Mouse (Mus musculus): ENCODE results near the gene Tub.

The Tub gene

DNA sequence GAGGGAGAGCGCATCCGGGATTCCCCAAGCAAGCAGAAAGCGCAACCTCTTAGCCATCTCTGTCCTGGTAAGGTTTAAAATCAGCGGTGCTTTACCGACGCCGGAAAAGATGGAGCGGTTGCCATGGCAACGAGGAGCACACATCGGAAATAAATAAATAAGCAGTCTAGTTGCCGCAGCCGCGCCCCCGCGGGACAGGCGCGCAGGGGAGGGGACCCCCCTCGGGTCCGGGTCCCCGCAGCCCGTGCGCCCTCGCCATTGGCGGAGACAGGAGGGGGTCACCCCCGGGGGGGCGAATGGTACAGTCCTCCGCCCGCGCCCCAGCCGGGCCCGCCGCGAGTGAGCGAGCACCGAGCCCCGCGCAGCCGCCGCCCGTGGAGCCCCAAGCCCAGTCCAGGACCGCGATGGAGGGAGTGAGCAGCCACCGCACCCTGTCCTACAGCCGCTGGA lies at the start of gene Tub:
Tub (plus strand) TSS at position 27 of the 450 bp plus-strand sequence.
- DNase-seq, result peak; percentile 95

DNA sequence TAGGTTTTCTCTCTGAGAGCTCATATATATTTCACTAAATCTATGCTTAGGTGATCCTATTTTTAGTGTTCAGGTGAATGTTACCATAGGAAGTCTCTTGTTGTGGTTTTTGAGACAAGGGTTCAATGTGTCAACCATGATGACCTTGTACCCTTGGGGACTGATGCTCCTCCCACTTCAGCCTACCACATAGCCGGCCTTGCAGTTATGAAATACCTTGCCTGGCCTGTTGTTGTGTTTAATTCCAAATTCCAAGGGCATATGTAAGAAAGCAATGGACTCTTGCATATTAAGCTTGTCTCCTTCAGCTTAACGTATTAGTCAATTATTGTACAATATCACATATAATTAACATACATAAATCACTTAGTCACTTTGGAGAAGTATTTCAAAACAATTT lies 46.2 kb upstream of the Tub start:
- DNase-seq, result peak; percentile 40

DNA sequence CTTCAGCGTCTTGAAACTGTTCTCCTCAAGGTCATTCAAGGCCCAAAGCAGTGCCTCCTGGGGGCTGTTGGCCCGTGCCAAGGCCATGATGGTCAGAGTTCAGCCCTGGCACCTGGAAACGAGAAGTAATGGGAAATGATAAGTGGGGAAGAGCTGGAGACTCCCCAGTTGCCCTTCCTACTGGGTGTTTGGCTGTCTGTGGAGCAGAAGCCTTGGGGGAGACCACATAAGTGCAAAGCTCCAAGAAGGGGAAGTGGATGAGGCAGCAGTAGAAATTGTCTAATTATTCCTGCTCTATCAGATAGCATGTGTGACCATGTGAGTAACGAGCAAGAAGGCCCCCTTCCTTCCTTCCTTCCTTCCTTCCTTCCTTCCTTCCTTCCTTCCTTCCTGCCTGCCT lies 23.1 kb upstream of the Tub start:
- no peak for DNase-seq

DNA sequence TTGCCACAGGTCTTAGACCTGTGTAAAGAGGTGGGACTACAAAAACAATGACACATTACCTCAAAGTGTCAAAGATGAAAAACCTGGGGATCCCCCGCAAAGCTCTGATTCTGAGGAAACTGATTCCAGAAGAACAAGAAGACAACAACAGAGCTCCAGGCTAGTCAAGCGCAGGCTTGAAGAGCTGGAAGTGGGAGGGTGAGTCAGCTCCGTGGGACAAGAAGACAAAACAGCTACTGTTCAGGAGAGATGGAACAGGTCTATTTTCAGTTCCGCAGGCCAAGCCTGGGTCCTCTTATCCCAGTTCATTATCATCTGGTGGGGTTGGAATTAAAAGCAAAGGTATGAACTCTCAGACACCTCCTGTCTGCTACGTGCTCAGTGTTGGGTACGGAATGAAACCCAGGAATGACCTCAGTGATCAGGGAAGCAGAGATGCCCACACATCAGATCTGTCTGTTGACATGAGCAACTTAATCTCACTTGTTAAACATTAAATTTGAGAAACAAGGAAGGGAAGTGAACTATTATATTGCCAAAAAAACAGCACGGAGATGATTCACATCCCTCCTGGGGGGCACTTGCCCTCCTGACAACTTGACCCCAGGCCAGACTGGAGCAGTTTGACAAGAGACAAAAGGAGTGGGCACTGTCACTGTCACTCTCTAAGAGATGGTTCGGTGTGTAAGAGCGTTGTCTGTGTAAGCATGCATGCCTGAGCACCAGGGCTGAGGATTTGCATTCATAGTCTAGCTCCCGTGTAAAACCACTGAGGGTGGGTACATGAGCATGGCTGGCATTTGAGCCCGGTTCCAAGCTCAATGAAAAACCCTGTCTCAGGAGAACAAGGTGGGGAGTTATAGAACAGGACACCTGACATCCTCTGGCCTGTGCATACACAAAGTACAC lies 21.6 kb upstream of the Tub start:
- DNase-seq, result peak; percentile 71

DNA sequence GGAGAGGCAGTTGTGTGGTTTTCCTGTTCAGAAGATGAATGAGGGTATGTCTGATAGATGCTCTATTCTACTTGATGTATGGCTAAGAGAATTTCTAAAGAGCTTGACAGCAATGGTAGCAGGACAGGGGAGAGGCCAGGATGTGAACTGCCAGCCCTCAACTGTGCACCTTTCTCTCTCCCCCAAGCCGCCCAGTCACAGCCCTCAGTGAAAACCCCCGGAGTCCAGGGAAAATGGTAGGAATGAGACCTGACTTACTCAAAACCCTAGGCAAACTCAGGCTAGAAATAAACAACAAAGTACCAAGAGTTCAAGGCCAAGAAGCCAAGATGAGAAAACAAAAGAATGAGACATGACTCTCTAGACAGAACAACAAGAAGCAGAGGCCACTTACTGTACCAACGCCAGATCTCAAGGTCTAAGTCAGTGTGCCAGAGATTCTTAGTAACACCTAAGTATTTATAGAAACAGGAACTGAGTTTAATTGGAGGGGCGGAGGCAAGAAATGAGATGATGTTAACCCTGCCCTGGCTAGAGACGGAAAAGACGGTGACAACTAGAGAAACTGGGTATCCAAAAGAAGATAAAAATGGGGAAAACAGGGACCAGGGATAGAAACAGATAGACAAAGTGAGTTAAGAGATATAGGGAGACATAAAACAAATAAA lies 20.3 kb upstream of the Tub start, which contains the start of gene Nlrp10:
Nlrp10 (minus strand) TSS at position 453 of the 668 bp plus-strand sequence.
- DNase-seq, result peak; percentile 81

DNA sequence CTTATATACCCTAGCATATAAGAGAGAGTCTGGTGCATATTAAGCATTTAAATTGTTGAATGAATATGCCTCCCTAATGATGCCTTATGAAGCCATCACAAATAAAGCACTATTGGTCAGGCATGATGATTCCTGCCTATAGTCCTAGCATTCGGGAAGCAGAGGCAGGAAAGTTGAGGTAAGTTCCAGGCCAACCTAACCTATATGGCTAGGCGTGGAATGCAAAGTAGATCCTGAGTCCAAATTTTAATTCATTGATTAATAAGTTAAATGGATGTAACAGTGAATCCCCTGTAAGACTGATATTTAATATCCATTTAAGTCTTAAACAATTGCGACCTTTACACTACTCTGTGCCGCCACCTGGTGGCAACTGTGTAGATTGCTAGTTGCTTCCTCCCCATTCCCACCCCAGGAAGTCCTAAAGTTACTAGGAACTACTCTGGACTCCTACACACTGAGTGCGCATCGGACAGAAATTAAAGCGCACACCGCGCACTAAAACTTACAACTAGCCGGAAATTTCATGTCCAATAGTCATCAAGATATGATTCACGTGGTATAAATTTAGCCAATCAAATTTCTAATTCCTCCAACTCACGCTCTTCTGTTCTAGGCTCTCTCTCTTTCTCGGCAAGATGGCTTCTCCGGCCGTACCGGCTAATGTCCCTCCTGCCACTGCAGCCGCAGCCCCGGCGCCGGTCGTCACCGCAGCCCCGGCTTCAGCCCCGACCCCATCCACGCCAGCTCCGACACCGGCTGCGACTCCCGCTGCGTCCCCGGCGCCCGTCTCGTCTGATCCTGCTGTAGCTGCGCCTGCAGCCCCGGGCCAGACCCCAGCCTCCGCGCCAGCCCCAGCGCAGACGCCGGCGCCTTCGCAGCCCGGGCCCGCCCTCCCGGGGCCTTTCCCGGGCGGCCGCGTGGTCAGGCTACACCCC lies 16.1 kb upstream of the Tub start, which contains the start of gene Eif3f:
Eif3f (plus strand) TSS at position 624 of the 938 bp plus-strand sequence.
- DNase-seq, result peak; percentile 100

DNA sequence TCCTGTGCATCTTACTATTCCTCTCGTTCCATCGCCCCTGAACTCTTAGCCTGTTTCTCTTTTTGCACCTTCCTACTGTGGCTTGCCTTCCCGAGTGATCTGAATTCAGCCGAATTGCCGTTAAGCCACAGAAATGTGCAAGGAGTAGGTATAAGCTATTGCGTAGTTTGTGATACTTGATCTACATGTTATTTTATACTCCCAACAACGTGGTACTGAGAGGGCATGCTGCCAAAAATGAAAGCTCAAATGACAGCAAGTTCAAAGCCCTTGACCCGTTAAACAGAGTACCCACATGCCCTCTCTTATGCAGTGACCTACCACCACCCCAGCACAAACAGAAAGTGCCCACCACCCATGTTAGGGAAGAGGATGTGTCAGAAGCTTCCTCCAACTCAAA lies 15.3 kb upstream of the Tub start:
- DNase-seq, result no peak

DNA sequence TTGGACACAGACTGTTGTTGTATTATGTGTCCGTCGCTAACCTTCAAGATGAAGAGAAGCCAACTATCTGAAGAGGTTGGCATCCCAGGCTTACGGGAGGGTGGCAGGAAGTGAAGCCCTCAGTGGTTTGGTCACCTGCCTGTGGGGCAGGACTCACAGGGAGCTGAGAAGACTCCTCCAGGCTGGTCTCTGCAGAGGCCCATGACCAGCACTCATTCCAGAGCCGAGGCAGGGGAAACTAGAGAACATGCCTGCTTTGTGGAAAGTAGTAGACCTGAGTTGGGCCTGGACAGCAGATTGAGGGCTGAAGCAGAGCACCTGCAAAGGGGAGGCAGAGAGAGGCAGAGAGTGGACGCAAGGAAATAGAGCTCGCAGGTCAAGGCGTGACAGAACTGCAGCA lies 14.7 kb upstream of the Tub start:
- peak; percentile 89 for DNase-seq

DNA sequence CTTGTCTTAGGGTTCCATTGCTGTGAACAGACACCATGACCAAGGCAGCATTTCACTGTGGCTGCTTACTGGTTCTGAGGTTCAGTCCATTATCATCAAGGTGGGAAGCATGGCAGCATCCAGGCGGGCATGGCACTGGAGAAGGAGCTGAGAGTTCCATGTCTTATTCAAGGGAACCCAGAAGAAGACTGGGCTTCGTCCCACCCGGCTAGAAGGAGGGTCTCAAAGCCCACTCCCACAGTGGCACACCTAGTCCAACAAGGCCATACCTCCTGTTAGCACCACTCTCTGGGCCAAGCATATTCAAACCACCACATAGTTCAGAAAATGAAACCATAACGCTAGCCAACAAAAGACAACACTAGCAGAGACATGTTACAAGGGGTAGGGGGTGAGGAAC lies 13.5 kb upstream of the Tub start:
- peak; percentile 79 for DNase-seq

DNA sequence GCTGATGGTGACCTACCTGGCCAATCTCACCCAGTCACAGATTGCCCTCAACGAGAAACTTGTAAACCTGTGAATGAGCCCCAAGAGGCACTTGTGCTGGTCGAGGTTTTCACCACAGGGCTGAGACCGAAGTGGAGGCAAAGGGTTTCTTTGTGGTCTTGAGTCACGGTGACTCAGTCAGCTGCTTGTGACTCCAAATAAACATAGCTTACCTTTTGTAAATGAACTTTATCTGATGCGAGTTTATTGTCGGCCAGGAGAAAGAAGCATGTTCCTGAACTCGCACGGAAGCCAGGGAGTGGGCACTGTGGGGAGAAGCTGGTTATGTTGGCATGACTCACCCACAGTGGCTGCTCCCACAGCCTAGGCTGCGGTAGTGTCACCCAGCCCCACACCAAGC lies 8.7 kb upstream of the Tub start:
- DNase-seq, result peak; percentile 76

DNA sequence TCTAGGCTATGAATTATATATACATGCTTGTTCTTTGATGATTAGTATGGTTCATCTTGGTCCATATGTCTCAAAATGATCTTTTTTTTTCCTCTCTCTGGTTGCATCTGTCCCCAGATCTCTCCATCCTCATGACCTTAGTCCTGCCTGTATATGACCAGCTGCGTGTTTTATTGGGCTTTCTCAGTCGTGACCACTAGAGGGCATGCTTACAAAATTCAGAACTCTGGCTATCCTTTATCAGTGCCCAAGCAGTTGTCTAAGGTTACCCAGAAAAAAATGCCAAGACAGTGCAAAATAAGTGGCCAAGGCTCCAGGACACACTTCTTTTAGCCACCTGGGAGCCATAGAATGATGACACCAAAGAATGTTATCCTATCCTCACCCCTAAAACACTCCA lies 6.1 kb upstream of the Tub start:
- peak; percentile 89 for DNase-seq

DNA sequence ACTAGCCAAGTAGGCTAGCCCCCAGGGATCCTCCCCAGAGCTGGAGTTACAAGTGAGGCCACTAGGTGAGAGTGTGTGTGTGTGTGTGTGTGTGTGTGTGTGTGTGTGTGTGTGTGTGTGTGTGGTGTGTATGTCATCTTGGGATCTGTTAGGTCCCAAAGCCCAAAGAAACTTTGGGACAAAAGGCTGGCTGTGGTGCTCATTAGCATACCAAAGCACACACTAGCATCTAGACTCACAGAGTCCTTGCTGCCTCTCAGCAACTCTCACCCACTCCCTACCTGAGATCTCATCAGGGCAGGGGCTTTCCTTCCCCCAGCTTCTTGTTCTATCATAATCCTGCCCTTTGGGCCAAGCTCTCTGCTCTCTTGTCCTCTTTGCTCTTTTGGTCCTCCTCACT lies 1.5 kb upstream of the Tub start:
- no peak for DNase-seq

DNA sequence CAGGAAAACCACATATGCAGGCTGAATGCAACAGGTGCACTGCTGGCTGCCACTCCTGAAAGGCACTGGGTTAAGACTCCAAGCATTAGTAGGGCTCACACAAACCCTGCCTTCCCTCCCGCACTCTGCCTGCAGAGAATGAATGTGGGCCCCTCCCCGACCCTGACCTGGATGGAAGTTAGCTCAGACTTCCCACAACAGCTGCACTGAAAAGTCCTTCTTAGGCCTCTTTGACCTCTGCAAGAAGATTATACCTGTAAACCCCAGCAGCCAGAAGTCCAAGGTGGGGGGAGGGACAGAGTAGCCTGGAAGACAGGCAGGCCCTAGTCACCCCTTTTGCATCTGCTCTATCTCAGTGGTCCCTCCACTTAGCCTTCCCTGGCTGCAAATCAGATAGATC lies 837 bp upstream of the Tub start:
- DNase-seq, result no peak

DNA sequence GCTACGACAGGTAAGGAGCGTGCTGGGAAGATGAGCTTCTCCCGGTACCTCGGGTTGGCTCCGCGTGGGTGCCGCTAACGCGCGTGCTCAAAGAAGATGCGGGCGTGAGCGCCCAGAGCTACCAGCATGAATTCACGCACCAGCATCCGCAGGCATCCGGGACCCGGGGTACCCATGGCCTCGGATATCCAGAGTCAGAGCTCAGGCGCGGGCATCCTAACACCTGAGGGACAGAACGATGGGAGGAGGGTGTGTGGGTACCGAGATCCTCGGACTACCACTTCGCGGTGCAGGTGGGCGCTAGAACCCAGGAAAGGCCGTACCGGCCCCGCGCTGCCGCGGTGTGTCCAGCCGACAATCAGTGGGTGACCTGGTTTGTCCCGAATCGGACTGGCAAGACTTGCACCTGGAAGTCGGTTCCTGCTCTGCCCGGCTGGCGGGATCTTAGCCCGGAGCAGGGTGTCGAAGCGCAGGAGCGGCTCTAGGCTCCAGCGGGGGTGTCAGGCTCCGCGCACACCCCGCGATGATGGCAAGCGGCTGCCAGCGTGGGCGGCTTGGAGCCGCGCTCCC lies 709 bp downstream of the Tub start:
- peak; percentile 89 for DNase-seq

DNA sequence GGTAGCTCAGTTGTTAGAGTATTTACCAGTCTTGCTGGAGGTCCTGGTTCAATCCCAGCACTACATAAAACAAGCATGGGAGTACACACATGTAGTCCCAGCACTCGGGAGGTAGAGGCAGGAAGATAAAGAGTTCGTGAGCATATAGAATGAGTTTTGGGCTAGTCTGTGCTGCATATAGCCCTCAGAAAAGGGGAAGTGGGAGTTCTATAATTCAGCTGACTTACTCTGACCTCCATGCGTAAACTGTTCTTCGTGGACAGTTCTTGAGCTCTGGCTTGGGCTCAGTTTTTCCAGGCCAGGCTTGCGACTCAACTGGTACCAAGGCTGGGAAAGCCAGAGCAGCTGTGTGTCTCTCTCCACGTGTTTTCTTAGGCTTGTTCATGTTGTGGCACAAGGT lies 2.7 kb downstream of the Tub start:
- DNase-seq, result no peak

DNA sequence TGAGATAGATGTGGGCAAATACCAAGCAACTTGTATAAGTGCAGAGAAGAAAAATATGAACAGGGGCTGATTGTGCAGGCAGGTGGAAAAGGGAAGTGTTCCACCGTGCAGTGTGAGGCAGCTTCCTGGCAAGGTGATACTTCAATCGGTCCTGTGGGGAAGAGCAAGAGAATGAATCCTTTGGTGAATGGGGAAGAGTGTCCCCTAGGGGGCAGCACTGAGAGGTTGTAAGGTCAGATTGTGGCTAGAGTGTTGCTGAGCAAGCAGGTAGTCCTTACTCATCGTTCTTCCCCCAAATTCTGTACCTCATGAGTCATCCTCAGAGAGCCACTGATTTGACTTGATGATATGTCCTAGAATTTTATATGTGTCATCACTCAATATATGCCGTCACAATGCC lies 4.0 kb downstream of the Tub start:
- DNase-seq, result no peak

DNA sequence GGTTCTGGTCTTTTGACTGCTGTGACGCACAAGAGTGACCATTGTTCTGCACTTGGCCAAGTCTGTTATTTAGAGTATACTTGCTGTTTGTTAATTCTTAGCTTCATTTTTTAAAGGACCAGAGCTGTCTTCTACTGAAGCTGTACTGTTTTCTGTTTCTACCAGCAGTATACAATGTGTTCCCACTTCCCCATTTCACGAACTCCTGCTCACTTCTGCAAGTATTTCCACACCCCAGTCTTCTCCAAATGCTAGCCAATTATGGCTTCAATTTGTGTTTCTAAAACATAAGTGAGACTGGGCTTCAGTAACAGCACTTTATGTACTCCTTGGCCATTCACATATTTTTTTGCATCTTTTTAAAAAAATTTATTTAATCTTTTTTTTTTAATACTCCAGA lies 7.6 kb downstream of the Tub start:
- no peak for DNase-seq

DNA sequence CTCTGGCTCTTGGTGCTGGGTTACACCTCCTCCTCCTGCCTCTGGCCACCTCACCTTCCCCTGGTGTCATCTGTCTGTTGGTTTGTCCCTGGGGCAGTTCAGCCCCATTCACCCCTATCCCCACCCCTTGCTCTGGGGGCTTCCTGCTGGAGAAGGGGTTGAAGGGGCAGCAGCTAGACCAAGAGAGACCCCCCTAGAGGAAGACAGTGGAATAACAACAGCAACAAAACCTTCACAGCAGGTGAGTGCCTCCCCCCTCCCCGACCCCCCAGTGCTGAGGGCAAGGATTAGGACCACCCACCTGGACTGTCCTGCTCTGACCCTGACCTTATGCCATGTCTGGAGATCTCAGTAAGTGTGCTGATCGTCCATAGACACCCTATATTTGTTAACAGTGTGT lies 15.8 kb downstream of the Tub start:
- no peak for DNase-seq

DNA sequence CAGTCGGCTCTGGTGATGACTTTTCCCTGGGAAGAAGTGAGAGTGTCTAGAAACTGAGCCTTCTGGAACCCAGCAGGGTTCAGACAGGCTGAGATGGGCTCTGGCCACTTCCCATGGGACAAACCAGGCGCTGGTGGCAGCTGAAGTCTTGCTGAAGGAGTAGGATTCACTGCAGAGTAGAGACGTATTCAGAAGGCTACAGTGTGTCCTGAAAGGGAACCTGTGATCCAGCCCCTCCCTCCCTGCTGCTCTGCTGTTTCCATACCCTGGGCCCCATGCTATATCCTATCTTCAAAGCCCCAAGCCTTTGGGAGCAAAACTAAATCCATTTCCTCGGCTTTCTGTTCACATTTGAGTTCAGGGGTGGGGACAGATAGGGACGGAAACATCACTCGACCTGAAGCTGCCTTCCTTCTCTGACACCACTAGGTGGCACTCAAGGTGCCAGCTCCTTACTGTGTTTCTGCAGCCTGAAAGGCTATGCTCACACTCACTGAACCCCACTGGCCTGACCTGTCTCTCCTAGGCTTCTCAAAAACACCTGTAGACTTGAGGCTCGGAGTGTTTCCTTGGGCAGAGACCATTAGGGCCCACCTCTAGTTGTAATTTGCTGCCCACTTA lies 16.7 kb downstream of the Tub start:
- peak; percentile 90 for DNase-seq

DNA sequence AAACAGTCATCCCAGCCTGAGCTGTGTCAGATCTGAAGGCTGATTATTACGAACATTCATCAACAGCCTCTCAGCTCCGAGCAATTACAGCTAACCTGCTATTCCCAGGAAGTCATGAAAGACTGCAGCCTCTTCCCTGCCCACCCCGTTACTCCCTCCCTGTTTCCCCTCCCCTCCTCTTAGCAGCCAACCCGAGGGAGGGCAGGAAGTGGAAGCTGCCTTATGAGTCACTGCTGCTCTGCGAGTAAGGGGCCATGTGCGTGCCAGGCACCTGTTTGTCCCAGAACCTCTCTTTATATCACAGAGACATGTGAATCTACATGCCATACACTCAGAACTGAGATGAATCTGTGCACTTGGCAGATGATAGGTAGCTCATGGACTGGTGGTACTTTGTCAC lies 18.1 kb downstream of the Tub start:
- no peak for DNase-seq

DNA sequence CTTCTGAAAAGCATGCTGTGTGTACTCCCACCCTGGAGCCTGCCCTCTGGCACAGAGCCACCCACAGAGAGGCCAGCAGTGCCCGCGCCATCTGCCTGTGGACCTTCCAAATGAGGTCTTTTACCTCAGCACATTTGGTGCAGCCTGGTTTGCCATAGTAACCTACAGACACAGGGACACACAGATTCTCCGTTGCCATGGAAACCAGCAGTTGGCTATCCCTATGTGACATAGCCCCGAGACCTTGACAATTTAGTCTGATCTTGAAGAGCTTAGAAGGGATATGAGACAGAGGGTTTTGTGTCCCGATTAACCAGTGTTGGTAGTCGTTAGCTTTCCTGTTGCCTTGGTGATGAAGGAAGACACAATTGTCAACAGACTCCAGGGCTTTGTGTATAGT lies 22.1 kb downstream of the Tub start:
- DNase-seq, result no peak
